Mouse (Mus musculus): ENCODE measurements around the gene Atf5. TPM values are rescaled to one million over a fixed set of nuclear protein-coding genes. Genes with fewer than 3 reads are reported as not detected.

The Atf5 gene
- polyA plus RNA-seq, 1 experiment = 939 TPM

DNA sequence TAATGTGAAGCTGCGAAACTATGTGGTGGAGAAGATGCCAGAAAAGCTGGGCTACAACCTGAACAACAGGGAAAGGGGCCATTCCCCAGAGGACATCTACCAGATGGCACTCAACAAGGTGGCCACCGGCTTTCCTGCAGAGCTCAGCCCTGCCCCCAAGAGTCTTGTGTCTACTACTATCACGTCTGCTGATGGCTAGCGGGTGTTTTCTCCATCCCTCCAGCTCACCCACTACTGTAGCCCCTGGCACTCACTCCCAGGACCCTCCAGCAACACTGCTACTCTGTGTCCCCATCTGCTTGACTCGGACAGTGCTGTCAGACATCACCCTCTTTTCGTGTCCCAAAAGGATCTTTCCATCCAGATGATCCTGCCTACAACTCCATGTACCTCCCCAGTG is 21.6 kb upstream of the Atf5 start:
- Histone ChIP-seq H3K79me2 (ENCODE audit: control insufficient read depth, insufficient read depth) (no peaks in the 10 kb centered on the region), H3K36me3 (ENCODE audit: control insufficient read depth, insufficient read depth) (no peaks in the 10 kb centered on the region), H3ac (ENCODE audit: control insufficient read depth, insufficient read length) (no peak overlapping the region), H3K27me3 (ENCODE audit: control insufficient read depth, insufficient read depth, insufficient read length) (no peaks in the 10 kb centered on the region), H3K4me2 (ENCODE audit: low read depth) (no peak overlapping the region), H3K4me3 (no peak overlapping the region)
- TF ChIP-seq MYOD1 (IDR thresholded peaks at IDR 0.05; ENCODE audit: control insufficient read depth in 1 of 3, insufficient read length in 2 of 3, low read depth in 2 of 3) (no peak), POLR2AphosphoS2 (IDR thresholded peaks at IDR 0.05; ENCODE audit: insufficient read length, low read depth) (peak; percentile 70)

DNA sequence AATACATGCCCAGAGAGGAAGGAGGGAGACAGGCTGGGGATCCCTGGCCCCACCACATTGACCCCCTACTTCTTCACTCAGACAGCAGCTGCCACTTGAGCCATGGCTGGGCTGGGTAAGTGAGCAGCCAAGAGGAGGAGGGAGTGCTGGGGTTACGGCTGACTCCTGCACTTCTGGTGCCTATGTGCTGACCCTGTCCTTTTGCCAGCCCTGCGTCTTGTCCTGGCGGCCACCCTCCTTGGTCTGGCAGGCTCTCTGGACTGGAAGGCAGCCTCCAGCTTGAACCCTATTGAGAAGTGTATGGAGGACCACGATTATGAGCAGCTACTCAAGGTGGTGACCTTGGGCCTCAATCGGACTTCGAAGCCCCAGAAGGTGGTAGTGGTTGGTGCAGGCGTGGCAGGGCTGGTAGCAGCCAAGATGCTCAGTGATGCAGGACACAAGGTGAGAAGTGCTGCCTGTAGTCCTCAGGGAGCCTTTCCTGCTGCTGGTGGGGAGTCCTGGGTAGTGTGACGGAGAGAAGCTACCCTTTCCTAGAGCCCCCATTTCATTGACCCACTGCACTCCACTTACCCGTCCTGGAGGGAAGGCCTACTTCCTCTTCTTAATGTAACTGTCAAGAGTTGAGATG is 20.1 kb upstream of the Atf5 start:
- TF ChIP-seq POLR2A (IDR thresholded peaks at IDR 0.05; ENCODE audit: insufficient read length, low read depth) (no peak), MYOG (IDR thresholded peaks at IDR 0.05; ENCODE audit: control insufficient read depth in 1 of 3, insufficient read depth in 1 of 3, insufficient read length in 2 of 3, low read depth in 2 of 3) (no peak), POLR2AphosphoS2 (IDR thresholded peaks at IDR 0.05; ENCODE audit: insufficient read length, low read depth) (peak; percentile 62), SRF (IDR thresholded peaks at IDR 0.05; ENCODE audit: control insufficient read depth, insufficient read length, low read depth) (no peak)
- Histone ChIP-seq H3K4me2 (ENCODE audit: low read depth) (no peak overlapping the region), H3ac (ENCODE audit: control insufficient read depth, insufficient read length) (no peak overlapping the region), H3K27me3 (ENCODE audit: control insufficient read depth, insufficient read depth, insufficient read length) (no peaks in the 10 kb centered on the region), H3K79me2 (ENCODE audit: control insufficient read depth, insufficient read depth) (peaks cover 2% of the 10 kb centered on the region), H3K36me3 (ENCODE audit: control insufficient read depth, insufficient read depth) (peaks cover 4% of the 10 kb centered on the region), H3K4me3 (no peak overlapping the region)

DNA sequence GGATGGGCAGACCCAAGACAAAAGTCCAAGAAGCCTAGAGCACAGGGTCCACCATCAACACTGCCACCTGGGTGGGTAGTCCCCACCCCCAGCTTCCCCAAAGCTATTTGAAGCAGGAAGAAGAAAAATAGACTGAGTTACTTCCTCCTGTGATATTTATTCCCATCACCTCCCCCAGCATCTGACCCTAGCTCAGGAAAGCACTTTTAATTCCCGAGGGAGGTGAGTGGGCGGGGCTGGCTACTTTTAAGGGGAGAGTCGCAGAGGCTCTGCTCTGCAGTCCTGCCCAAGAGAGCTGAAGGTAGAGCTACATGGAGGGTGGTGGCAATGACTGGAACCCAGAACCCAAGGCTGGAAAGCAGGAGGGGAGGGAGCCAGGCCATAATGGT is 19.6 kb upstream of the Atf5 start:
- TF ChIP-seq SRF (IDR thresholded peaks at IDR 0.05; ENCODE audit: control insufficient read depth, insufficient read length, low read depth) = no peak
- TF ChIP-seq MYOG (IDR thresholded peaks at IDR 0.05; ENCODE audit: control insufficient read depth in 1 of 3, insufficient read depth in 1 of 3, insufficient read length in 2 of 3, low read depth in 2 of 3) = no peak
- TF ChIP-seq USF1 (IDR thresholded peaks at IDR 0.05; ENCODE audit: low read depth) = no peak
- no peak for TF ChIP-seq TCF12 (IDR thresholded peaks at IDR 0.05; ENCODE audit: insufficient read depth, poor library complexity, severe bottlenecking)
- no peak for TF ChIP-seq REST (IDR thresholded peaks at IDR 0.05; ENCODE audit: insufficient read depth, insufficient read length)
- no peak for TF ChIP-seq CEBPB (IDR thresholded peaks at IDR 0.05; ENCODE audit: insufficient read depth, poor library complexity, severe bottlenecking)
- TF ChIP-seq MYOD1 (IDR thresholded peaks at IDR 0.05; ENCODE audit: control insufficient read depth in 1 of 3, insufficient read length in 2 of 3, low read depth in 2 of 3) = no peak
- TF ChIP-seq POLR2A (IDR thresholded peaks at IDR 0.05; ENCODE audit: insufficient read length, low read depth) = no peak
- no peak for TF ChIP-seq MAX (IDR thresholded peaks at IDR 0.05; ENCODE audit: low read depth)
- Histone ChIP-seq H3ac (ENCODE audit: control insufficient read depth, insufficient read length) (no peak overlapping the region), H3K4me2 (ENCODE audit: low read depth) (no peak overlapping the region), H3K36me3 (ENCODE audit: control insufficient read depth, insufficient read depth) (peaks cover 9% of the 10 kb centered on the region), H3K79me2 (ENCODE audit: control insufficient read depth, insufficient read depth) (peaks cover 6% of the 10 kb centered on the region), H3K4me3 (no peak overlapping the region), H3K27me3 (ENCODE audit: control insufficient read depth, insufficient read depth, insufficient read length) (no peaks in the 10 kb centered on the region)

DNA sequence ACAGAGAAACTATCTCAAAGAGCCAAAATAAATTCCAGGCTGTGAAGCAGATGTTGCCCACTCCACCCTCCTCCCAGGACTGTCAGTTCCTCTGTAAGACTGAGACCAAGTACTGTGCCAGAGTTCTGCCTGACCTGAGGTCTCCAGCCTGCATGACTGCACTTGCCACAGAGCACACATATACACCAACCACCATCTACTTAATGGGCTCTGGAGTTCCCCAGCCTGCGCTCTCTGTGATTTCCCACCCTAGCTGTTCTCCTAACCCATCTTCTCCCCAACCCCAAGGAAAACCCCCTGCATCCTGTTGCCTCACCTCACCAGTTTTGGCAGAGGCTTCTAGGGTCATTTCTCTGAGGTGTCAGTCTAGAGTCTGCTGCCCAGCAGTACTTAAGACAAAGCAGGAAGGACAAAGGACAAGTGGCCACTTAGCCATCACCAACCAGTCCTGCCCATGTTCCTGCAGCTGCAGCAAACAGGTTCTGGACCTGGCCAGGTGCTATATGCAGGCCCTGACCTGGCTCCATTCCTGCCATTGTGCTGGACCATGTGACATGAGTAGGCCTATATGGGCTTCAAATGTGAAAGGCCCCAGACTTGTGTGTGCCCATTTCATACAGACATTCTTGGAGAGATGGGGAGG is 19.0 kb upstream of the Atf5 start:
- Histone ChIP-seq H3K27me3 (ENCODE audit: control insufficient read depth, insufficient read depth, insufficient read length) (no peaks in the 10 kb centered on the region), H3K4me2 (ENCODE audit: low read depth) (no peak overlapping the region), H3K79me2 (ENCODE audit: control insufficient read depth, insufficient read depth) (peaks cover 12% of the 10 kb centered on the region), H3ac (ENCODE audit: control insufficient read depth, insufficient read length) (no peak overlapping the region), H3K4me3 (no peak overlapping the region), H3K36me3 (ENCODE audit: control insufficient read depth, insufficient read depth) (peaks cover 14% of the 10 kb centered on the region)
- TF ChIP-seq REST (IDR thresholded peaks at IDR 0.05; ENCODE audit: insufficient read depth, insufficient read length) = no peak
- peak; percentile 72 for TF ChIP-seq POLR2AphosphoS2 (IDR thresholded peaks at IDR 0.05; ENCODE audit: insufficient read length, low read depth)

DNA sequence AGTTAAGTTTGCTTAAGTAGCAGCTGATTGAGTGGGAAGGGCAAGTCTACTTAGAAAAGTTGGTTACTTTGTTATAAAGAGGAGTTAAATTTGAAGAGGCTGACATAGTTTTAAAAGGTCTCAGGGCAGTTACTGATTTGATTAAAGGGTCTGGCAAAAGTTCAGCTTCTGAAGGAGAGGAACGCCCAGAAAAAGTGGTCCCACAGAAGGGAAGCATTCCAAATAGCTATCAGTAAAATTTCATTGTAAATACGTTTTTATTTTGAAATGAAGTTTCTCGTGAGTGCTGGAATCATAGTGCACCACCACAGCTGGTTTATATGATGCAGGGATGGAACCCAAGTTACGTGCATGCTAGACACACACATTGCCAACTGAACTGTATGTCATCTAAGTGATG is 16.3 kb upstream of the Atf5 start:
- TF ChIP-seq SRF (IDR thresholded peaks at IDR 0.05; ENCODE audit: control insufficient read depth, insufficient read length, low read depth) (no peak), REST (IDR thresholded peaks at IDR 0.05; ENCODE audit: insufficient read depth, insufficient read length) (no peak), MYOG (IDR thresholded peaks at IDR 0.05; ENCODE audit: control insufficient read depth in 1 of 3, insufficient read depth in 1 of 3, insufficient read length in 2 of 3, low read depth in 2 of 3) (no peak), POLR2A (IDR thresholded peaks at IDR 0.05; ENCODE audit: insufficient read length, low read depth) (no peak), TCF3 (IDR thresholded peaks at IDR 0.05; ENCODE audit: insufficient read length, low read depth) (no peak), USF1 (IDR thresholded peaks at IDR 0.05; ENCODE audit: low read depth) (no peak), POLR2AphosphoS2 (IDR thresholded peaks at IDR 0.05; ENCODE audit: insufficient read length, low read depth) (no peak), MAX (IDR thresholded peaks at IDR 0.05; ENCODE audit: low read depth) (no peak), TCF12 (IDR thresholded peaks at IDR 0.05; ENCODE audit: insufficient read depth, poor library complexity, severe bottlenecking) (no peak), E2F4 (IDR thresholded peaks at IDR 0.05; ENCODE audit: insufficient read depth) (no peak), CEBPB (IDR thresholded peaks at IDR 0.05; ENCODE audit: insufficient read depth, poor library complexity, severe bottlenecking) (no peak), MYOD1 (IDR thresholded peaks at IDR 0.05; ENCODE audit: control insufficient read depth in 1 of 3, insufficient read length in 2 of 3, low read depth in 2 of 3) (no peak)
- Histone ChIP-seq H3K4me2 (ENCODE audit: low read depth) (no peak overlapping the region), H3ac (ENCODE audit: control insufficient read depth, insufficient read length) (no peak overlapping the region), H3K36me3 (ENCODE audit: control insufficient read depth, insufficient read depth) (peaks cover 26% of the 10 kb centered on the region), H3K27me3 (ENCODE audit: control insufficient read depth, insufficient read depth, insufficient read length) (no peaks in the 10 kb centered on the region), H3K4me3 (no peak overlapping the region), H3K79me2 (ENCODE audit: control insufficient read depth, insufficient read depth) (peaks cover 28% of the 10 kb centered on the region)

All from myocyte (in vitro differentiated cells).